ENCODE assay signal across 8 mouse cellular contexts in the genomic region with DNA sequence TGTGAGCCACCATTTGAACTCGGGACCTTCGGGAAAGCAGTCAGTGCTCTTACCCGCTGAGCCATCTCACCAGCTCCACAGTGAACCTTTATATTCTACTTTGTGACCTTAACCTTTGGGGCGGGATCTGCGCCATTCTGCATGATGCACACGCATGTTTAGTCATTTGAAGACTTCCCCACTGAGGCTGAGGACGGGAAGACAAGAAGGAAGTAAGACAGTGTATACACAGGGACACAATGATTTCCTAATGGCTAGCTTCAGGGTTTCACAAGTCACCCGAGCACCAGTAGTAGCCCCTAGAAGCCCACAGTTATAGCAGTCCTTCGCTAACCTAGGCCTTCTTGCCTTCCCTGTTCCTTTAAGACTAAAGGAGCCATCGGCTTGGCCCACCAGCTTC. TPM values are rescaled to one million over a fixed set of nuclear protein-coding genes. Genes with fewer than 3 reads are reported as not detected.
DNase-seq lines count a peak whose midpoint lies in the region; ATAC-seq and TF ChIP-seq lines count a peak whose summit lies in the region.

No protein-coding gene starts in this region.

- DNase-seq in heart, embryonic 10.5 days (ENCODE audit: low spot score), result no peak
- DNase-seq in heart, adult 11 months, result no peak
- no peak for DNase-seq in hindbrain, embryonic 11.5 days (ENCODE audit: low spot score)
- no peak for DNase-seq in T-cell, adult 2 months (ENCODE audit: low spot score)
- DNase-seq in adrenal gland, postnatal 36 days, result no peak
- no peak for DNase-seq in layer of hippocampus, postnatal 14 days (ENCODE audit: low spot score in 2 of 2)

- no peak for TF ChIP-seq POLR2A in ES-Bruce4 (IDR thresholded peaks at IDR 0.05; ENCODE audit: insufficient read depth, low read length)

- peak overlapping the region; percentile 15; the same call in 1 of the 2 replicates for H3K9ac ChIP-seq in ES-Bruce4 (ENCODE audit: low read depth, poor library complexity, severe bottlenecking)
- peak overlapping the region; percentile 81; the same call in 1 of the 2 replicates for H3K9ac ChIP-seq in hindbrain, embryonic 11.5 days (ENCODE audit: low read depth, low read length)

- no peak for TF ChIP-seq CTCF in ES-Bruce4 (IDR thresholded peaks at IDR 0.05; ENCODE audit: low read depth, low read length)

- 73% methylated on average over 10 of the region's 10 CpGs for WGBS in heart, embryonic 10.5 days
- WGBS in hindbrain, embryonic 11.5 days, result 70% methylated on average over 10 of the region's 10 CpGs

- H3K9me3 ChIP-seq in heart, embryonic 10.5 days, result no peaks in the 10 kb centered on the region
- H3K9me3 ChIP-seq in ES-Bruce4 (replicated peaks; ENCODE audit: control insufficient read depth, insufficient read depth, low read length, poor library complexity, severe bottlenecking), result no peaks in the 10 kb centered on the region
- no peaks in the 10 kb centered on the region for H3K9me3 ChIP-seq in hindbrain, embryonic 11.5 days (ENCODE audit: control insufficient read depth, low read length)
- no peaks in the 10 kb centered on the region for H3K9me3 ChIP-seq in megakaryocyte, embryonic 14.5 days

- no peaks in the 10 kb centered on the region for H3K27me3 ChIP-seq in heart, embryonic 10.5 days (ENCODE audit: insufficient read depth, poor library complexity, severe bottlenecking)
- H3K27me3 ChIP-seq in ES-Bruce4 (ENCODE audit: control insufficient read depth, insufficient read depth, low read length, poor library complexity, severe bottlenecking), result no peaks in the 10 kb centered on the region
- no peaks in the 10 kb centered on the region for H3K27me3 ChIP-seq in hindbrain, embryonic 11.5 days (ENCODE audit: control insufficient read depth, insufficient read depth, low read length)
- no peaks in the 10 kb centered on the region for H3K27me3 ChIP-seq in megakaryocyte, embryonic 14.5 days (replicated peaks)

- H3K36me3 ChIP-seq in heart, embryonic 10.5 days, result peaks cover 9% of the 10 kb centered on the region
- H3K36me3 ChIP-seq in ES-Bruce4 (ENCODE audit: control insufficient read depth, insufficient read depth, low read length, poor library complexity, severe bottlenecking), result no peaks in the 10 kb centered on the region
- H3K36me3 ChIP-seq in hindbrain, embryonic 11.5 days (ENCODE audit: control insufficient read depth, insufficient read depth, low read length), result no peaks in the 10 kb centered on the region
- peaks cover 42% of the 10 kb centered on the region for H3K36me3 ChIP-seq in megakaryocyte, embryonic 14.5 days (replicated peaks; ENCODE audit: low read length)

- H3K4me1 ChIP-seq in heart, embryonic 10.5 days, result peaks cover 31% of the 10 kb centered on the region
- H3K4me1 ChIP-seq in ES-Bruce4 (ENCODE audit: control insufficient read depth, insufficient read depth, low read length), result peaks cover 1% of the 10 kb centered on the region
- no peaks in the 10 kb centered on the region; the same call in 1 of the 2 replicates for H3K4me1 ChIP-seq in hindbrain, embryonic 11.5 days (replicated peaks; ENCODE audit: control insufficient read depth, insufficient read depth, low read length)
- peaks cover 72% of the 10 kb centered on the region for H3K4me1 ChIP-seq in megakaryocyte, embryonic 14.5 days

- peak overlapping the region; percentile 85 for H3K4me2 ChIP-seq in hindbrain, embryonic 11.5 days (replicated peaks; ENCODE audit: low read depth, low read length)

- peak overlapping the region; percentile 75 for H3K27ac ChIP-seq in heart, embryonic 10.5 days
- H3K27ac ChIP-seq in ES-Bruce4 (ENCODE audit: insufficient read depth, low read length), result peak overlapping the region; percentile 6; the same call in 1 of the 2 replicates
- H3K27ac ChIP-seq in hindbrain, embryonic 11.5 days (ENCODE audit: low read depth, low read length), result no peak overlapping the region

- TF ChIP-seq EP300 in ES-Bruce4 (IDR thresholded peaks at IDR 0.05; ENCODE audit: insufficient read depth, low read depth, low read length), result no peak

- peak overlapping the region; percentile 85 for H3K4me3 ChIP-seq in heart, embryonic 10.5 days
- peak overlapping the region; percentile 29 for H3K4me3 ChIP-seq in ES-Bruce4 (ENCODE audit: low read depth, low read length)
- H3K4me3 ChIP-seq in hindbrain, embryonic 11.5 days (ENCODE audit: low read depth, low read length), result 0 out of 2 replicates have a peak overlapping the region, but pooled peaks have one; percentile 85
- peak overlapping the region; percentile 94 for H3K4me3 ChIP-seq in megakaryocyte, embryonic 14.5 days (replicated peaks)

- ATAC-seq in hindbrain, embryonic 11.5 days (ENCODE audit: low FRiP score), result peak; percentile 6; the same call in 1 of the 2 replicates

RNA-seq across cellular contexts. Expression of gene Hmgcl, which starts 0.5 kb away (rescaled TPM):
- polyA plus RNA-seq in heart, embryonic 10.5 days (2016; fragmentation: Nextera tagmentation; extraction: Ambion mirVana), result 67.5 and 77.1 TPM in 2 replicates
- 18.3 and 22.6 TPM in 2 replicates for polyA plus RNA-seq in ES-Bruce4 (2011; ENCODE audit: insufficient read depth, insufficient read length, low read depth, missing spikeins)
- 54.0 and 60.7 TPM in 2 replicates for polyA plus RNA-seq in hindbrain, embryonic 11.5 days (2014; fragmentation: Nextera tagmentation; extraction: Ambion mirVana)
- 27.0 and 31.8 TPM in 2 replicates for polyA plus RNA-seq in megakaryocyte, embryonic 14.5 days (2012; ENCODE audit: insufficient read depth, low replicate concordance)
- 10 to 100 TPM; 56.1 to 62.6 TPM for total RNA-seq in adrenal gland, postnatal 36 days (2021)
- 10 to 100 TPM; 31.3 to 35.0 TPM for total RNA-seq in layer of hippocampus, postnatal 14 days (2021)

RNA-seq across cellular contexts. Expression of gene Gale, which starts 17.8 kb away (rescaled TPM):
- polyA plus RNA-seq in heart, embryonic 10.5 days (2016; fragmentation: Nextera tagmentation; extraction: Ambion mirVana), result 46.0 and 48.0 TPM in 2 replicates
- polyA plus RNA-seq in ES-Bruce4 (2011; ENCODE audit: insufficient read depth, insufficient read length, low read depth, missing spikeins), result 6.8 and 9.4 TPM in 2 replicates
- 27.9 and 28.1 TPM in 2 replicates for polyA plus RNA-seq in hindbrain, embryonic 11.5 days (2014; fragmentation: Nextera tagmentation; extraction: Ambion mirVana)
- 71.2 and 91.8 TPM in 2 replicates for polyA plus RNA-seq in megakaryocyte, embryonic 14.5 days (2012; ENCODE audit: insufficient read depth, low replicate concordance)
- 10 to 100 TPM; 13.5 to 24.0 TPM for total RNA-seq in adrenal gland, postnatal 36 days (2021)
- total RNA-seq in layer of hippocampus, postnatal 14 days (2021), result 10 to 100 TPM; 26.9 to 29.0 TPM

RNA-seq across cellular contexts. Expression of gene Fuca1, which starts 25.2 kb away (rescaled TPM):
- polyA plus RNA-seq in heart, embryonic 10.5 days (2016; fragmentation: Nextera tagmentation; extraction: Ambion mirVana), result 44.2 and 51.2 TPM in 2 replicates
- 46.0 and 47.2 TPM in 2 replicates for polyA plus RNA-seq in ES-Bruce4 (2011; ENCODE audit: insufficient read depth, insufficient read length, low read depth, missing spikeins)
- polyA plus RNA-seq in hindbrain, embryonic 11.5 days (2014; fragmentation: Nextera tagmentation; extraction: Ambion mirVana), result 44.5 and 50.4 TPM in 2 replicates
- polyA plus RNA-seq in megakaryocyte, embryonic 14.5 days (2012; ENCODE audit: insufficient read depth, low replicate concordance), result 19.9 and 22.2 TPM in 2 replicates
- total RNA-seq in adrenal gland, postnatal 36 days (2021), result 10 to 100 TPM; 84.1 to 87.4 TPM
- 10 to 100 TPM; 48.9 to 52.6 TPM for total RNA-seq in layer of hippocampus, postnatal 14 days (2021)

RNA-seq across cellular contexts. Expression of gene Lypla2, which starts 26.7 kb away (rescaled TPM):
- polyA plus RNA-seq in heart, embryonic 10.5 days (2016; fragmentation: Nextera tagmentation; extraction: Ambion mirVana), result 105 and 134 TPM in 2 replicates
- polyA plus RNA-seq in ES-Bruce4 (2011; ENCODE audit: insufficient read depth, insufficient read length, low read depth, missing spikeins), result 47.4 and 52.6 TPM in 2 replicates
- polyA plus RNA-seq in hindbrain, embryonic 11.5 days (2014; fragmentation: Nextera tagmentation; extraction: Ambion mirVana), result 143 and 150 TPM in 2 replicates
- 295 and 453 TPM in 2 replicates for polyA plus RNA-seq in megakaryocyte, embryonic 14.5 days (2012; ENCODE audit: insufficient read depth, low replicate concordance)
- 10 to 100 TPM; 68.0 to 77.0 TPM for total RNA-seq in adrenal gland, postnatal 36 days (2021)
- total RNA-seq in layer of hippocampus, postnatal 14 days (2021), result 100 to 1,000 TPM; 107 to 111 TPM

RNA-seq across cellular contexts. Expression of gene Pithd1, which starts 41.4 kb away (rescaled TPM):
- polyA plus RNA-seq in heart, embryonic 10.5 days (2016; fragmentation: Nextera tagmentation; extraction: Ambion mirVana), result 50.8 and 67.8 TPM in 2 replicates
- 40.3 and 44.9 TPM in 2 replicates for polyA plus RNA-seq in ES-Bruce4 (2011; ENCODE audit: insufficient read depth, insufficient read length, low read depth, missing spikeins)
- 60.6 and 62.5 TPM in 2 replicates for polyA plus RNA-seq in hindbrain, embryonic 11.5 days (2014; fragmentation: Nextera tagmentation; extraction: Ambion mirVana)
- 41.3 and 62.6 TPM in 2 replicates for polyA plus RNA-seq in megakaryocyte, embryonic 14.5 days (2012; ENCODE audit: insufficient read depth, low replicate concordance)
- total RNA-seq in adrenal gland, postnatal 36 days (2021), result 10 to 100 TPM; 28.9 to 34.2 TPM
- total RNA-seq in layer of hippocampus, postnatal 14 days (2021), result 10 to 100 TPM; 86.8 to 90.1 TPM

Comparison
In these comparisons a context has a peak if more than half of its experiments do, and no peak if none do; other contexts are left out.
1. H3K4me3 ChIP-seq: peak in every context shown above with its lines; median percentile 94 in megakaryocyte, embryonic 14.5 days; 85 in heart, embryonic 10.5 days; 85 in hindbrain, embryonic 11.5 days; 29 in ES-Bruce4.